Mouse (Mus musculus): ENCODE results near the gene Lrit3.

- TF ChIP-seq POLR2A (IDR thresholded peaks at IDR 0.05; ENCODE audit: insufficient read depth, low read length) (no peak), CTCF (IDR thresholded peaks at IDR 0.05; ENCODE audit: low read depth, low read length) (no peak), EP300 (IDR thresholded peaks at IDR 0.05; ENCODE audit: insufficient read depth, low read depth, low read length) (no peak)
Measured at GRCm38 (mm10) chr3:129738291-129739183, 65.3 kb downstream of the Lrit3 start.
